Mouse (Mus musculus) skeletal muscle tissue, adult 2 months (tissue): ENCODE results near the gene Gss.
A peak's percentile ranks its signal among the peaks of the same experiment; 100 is the strongest.
"Not testable (repeated sequence)": the region's sequence is repeated elsewhere in the genome, so short reads cannot be mapped to it uniquely, and the experiment has no call there.

Experiments used
- DNase-seq: peaks from one replicate; pipeline ENCODE4 v3.0.0-alpha.2; 2012; ENCODE audit warnings: low read depth, low spot score

Gene Gss

DNA sequence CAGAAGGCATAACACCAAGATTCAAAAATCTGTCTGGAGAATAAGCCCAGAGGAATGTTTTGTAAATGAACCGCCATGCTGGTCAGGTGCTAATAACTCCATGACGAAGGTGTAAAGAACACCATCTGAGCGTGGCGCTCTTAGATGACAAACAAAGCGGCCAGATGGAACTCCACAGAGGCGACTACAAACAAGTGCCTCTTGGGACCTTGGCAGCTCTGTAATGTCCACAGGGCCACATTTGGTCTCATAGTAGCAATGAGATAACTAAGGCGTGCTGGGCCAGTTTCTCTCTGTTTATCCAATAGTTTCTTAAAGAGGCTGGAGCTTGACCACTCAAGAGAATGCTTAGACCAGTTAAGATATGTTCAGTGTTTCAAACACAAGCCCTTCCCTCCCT lies 18.6 kb downstream of the Gss start:
- no peak for DNase-seq

DNA sequence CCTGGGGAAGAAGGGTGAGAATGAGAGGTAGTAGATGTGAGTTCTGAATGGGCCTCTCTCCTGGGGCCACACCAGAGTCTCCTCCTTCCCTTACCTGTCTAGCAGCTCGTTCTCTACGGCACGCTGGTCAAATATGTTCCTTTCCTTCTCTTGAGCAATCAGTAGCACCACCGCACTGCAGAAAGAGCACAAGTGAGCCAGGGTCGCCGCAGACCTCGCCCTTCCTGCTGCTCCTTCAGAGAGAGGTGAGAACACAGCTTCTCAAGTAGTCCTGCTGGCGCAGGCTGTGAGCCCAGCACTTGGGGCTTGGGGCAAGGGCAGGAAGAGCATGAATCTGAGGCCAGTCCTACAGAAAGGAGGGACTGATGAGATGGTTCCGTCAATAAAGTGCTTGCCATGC lies 19.6 kb downstream of the Gss start:
- DNase-seq: no peak

DNA sequence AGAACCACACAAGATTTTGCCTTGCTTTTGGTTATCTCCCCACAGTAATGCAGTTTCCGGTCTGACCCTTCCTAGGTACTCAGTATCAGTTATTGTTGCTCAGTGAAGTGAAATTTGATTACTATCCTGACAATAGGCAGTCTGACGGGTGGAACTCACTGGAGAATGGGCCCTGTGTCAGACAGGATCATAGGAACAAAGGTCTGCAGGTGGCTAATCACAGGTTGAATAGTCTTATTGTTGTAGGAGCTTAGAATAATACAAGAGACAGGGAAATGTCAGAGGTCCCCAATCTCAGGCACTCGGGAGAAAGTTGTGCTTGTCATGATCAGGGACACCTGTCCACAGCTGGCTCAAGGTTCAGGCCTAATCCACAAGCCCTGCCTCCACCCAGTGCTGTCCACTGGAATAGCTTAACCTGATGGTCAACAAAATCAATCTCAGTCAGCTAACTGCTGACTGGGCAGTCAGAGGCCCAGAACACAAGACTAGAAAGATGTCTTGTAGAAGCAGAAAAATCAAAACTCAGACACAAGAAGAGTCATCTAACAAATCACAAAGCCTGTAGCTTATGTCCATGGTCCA lies 23.3 kb downstream of the Gss start:
- no peak for DNase-seq

DNA sequence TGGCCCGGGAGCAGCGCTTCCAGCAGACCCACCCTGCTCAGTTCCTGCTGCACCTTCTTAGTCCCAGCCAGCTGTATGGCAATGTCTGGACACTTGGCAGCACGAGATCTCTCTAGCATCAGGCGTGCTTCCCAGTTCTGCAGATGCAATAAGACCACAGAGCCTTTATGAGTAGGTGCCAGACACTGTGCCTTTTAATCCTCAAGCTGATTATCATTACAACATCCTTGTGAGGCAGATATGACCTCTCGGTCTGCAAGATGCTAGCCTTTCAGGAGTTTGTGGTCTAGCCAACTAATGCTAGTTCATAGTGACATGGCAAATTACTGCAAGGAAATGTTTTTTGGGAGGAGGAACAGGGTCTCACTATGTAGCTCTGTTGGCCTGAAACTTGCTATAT lies 24.9 kb downstream of the Gss start:
- DNase-seq: no peak

DNA sequence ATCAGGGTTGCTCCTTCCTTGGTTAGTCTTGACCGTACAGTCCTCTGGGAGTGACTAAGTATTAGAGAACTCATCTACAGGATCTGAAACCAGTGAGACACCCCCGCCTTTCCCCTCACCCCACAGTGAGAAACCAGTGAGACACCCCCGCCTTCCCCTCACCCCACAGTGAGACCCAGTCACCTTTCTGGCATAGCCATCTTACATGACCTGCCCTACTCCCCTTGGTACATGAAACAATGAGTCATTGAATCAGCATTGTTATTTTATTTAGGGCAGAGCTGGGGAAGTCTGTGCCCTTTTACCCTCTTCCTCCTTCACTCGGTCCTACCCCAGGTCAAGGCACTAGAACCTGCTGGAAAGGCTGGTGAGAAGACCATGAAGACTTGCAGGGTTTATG lies 29.7 kb downstream of the Gss start:
- DNase-seq: no peak

DNA sequence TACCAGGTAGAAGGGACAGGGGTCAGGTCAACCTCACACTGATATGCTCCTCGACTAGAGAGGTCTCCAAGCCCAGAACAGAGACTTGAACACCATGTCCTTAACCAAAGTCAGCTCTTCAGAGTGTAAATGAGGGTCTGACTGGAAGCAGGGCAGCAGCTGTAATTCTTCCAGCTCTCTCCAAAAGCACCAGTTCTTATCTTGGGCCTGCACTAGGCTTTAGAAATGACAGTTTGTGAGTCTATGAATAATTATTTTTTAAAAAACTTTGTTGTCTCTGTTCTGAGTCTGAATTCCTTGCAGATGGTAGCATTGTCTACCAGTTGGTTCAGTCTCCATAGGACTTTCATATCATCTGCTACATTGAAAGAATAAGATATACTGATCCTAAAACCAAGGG lies 30.4 kb downstream of the Gss start:
- no peak for DNase-seq

DNA sequence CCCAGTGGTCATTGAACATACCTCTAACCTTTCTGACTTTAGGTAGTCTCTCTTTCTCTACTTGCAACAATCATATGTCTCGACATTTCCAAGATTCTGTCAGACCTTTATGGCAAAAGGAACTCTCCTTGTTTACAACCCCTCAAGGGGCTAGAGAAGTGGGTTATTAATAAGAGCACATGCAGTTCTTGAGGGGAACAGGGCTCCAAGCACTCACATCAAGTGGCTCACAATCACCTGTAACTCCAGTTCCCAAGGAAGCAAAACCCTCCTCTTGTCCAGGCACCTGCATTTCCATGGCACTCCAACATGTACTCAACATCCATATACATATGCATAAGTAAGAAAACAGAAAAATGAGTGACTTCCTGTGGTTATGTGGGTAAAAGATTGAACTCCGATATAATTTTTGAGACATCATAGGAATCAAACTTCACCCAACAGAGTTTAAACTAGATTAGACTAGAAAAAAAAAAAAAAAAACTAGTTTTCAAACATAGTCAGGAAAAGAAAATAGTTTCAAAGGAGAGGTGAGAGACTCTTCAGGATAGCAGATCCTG lies 38.1 kb downstream of the Gss start:
- DNase-seq: no peak

DNA sequence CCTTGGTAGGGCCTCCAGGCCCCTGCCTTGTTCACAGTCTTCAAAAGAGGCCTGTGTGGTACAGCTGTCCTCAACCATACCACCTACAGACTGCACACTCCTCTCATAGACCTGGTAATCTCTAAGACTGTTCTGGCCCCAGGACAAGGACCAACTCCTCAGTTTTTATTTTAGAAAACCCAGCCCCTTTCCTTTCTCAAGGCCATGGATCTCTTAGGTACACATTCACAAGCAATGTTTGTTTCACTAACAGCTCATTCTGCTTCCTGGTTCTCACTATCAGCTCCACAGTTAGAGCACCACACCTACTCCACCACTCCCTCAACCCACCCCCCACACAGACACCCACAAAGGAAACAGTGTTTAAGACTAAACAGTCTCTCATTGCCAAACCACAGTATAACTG lies 39.7 kb downstream of the Gss start:
- no peak for DNase-seq

DNA sequence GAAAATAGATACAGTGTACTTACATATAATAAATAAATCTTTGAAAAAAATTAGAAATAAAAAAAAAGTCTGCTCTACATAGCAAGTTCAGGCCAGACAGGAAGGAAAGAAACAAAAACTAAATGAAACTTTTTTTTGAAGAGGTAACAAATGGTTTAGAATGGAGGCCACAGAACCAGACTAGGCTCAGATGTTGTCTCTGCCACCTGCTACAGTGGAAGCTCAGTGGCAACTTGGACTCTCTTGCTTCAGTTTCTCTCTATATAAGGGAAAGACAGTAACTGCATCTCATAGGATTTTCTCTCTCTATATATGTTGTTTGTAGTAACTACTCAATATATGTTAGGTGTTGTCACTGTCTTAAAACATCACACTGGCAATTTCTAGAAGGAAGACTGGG lies 40.3 kb downstream of the Gss start:
- no peak for DNase-seq

DNA sequence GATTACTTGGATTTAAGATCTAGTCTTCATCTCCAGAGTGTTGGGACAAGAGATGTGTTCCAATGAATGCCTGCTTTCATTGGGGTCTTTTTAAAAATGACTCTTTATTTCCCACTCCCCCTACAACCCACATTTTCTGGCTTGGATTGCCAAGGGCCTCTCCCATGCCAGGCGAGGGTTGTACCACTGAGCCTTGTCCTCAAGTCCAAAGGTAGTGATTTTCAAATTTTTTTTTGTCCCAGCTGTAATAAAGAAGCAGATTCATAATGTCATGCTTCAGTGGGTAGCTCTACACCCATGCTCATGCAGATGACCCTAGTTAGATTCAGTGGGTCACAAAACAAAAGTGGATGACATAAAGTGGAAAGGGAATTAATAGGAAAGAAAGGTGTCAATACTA lies 45.7 kb downstream of the Gss start:
- DNase-seq: no peak

DNA sequence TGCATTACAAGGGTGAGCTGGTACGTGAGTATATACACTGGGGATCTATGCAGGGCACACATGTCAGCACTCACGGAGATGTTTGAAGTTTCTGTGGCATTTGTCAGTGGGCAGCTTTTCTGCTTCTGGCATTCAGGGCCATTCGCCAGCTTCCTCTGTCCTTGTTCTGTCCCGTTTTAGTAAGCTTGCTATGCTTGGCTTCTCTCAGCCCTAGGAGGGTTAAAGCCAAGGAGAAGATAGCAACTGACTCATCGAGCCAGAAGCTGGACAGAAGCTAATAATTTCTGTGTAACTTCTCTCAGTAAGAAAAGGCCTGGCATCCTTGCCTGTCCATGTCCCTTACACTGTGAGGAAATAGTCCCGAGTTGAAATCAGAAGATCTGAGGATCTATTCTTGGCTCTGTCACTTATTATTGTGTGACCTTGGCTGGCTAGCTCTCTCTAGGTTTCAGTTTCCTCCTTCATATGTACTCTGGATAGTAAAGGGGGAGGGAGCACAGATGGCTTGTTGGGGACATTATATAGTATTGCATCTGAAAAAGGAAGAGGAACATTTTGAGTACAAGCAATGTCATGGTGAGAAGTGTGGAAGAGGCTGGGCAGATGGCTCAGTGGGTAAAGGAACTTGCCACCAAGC lies 51.7 kb downstream of the Gss start:
- peak; percentile 70 for DNase-seq

DNA sequence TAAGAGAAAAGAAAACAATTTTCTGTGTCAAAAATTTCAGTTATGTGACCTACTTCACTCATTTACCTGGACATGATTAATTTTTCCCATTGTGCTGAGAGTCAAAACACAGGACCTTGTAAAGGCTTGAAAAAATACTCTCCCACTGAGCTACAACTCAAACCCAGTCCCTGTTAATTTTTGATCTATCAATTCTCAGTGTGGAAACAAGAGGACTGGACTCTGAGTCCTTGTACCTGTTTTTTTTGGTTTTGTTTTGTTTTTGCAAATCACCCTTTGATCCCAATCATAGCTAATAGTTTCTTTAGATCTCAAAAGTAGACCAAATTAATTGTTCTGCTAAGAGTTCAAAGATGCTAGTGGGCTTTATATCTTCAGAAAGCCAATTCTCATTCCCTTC lies 52.9 kb downstream of the Gss start:
- no peak for DNase-seq

DNA sequence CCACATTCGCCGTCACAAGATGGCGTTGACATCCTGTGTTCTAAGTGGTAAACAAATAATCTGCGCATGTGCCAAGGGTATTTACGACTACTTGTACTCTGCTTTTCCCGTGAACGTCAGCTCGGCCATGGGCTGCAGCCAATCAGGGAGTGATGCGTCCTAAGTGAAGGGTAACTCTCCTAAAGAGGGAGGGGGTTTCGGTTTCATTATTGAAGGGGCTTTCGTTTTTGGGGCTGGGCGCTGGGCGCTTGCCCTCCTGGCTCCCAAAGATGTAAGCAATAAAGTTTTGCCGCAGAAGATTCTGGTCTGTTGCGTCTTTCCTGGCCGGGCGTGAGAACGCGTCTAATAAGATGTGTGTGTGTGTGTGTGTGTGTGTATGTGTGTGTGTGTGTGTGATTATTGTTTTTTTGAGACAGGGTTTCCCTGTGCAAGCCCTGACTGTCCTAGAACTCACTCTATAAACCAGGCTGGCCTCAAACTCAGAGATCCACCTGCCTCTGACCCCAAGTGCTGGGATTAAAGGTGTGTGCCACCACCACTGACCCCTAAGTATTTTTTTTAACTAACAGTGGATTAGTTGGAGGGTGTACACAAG lies 54.0 kb downstream of the Gss start:
- not testable (repeated sequence) for DNase-seq

DNA sequence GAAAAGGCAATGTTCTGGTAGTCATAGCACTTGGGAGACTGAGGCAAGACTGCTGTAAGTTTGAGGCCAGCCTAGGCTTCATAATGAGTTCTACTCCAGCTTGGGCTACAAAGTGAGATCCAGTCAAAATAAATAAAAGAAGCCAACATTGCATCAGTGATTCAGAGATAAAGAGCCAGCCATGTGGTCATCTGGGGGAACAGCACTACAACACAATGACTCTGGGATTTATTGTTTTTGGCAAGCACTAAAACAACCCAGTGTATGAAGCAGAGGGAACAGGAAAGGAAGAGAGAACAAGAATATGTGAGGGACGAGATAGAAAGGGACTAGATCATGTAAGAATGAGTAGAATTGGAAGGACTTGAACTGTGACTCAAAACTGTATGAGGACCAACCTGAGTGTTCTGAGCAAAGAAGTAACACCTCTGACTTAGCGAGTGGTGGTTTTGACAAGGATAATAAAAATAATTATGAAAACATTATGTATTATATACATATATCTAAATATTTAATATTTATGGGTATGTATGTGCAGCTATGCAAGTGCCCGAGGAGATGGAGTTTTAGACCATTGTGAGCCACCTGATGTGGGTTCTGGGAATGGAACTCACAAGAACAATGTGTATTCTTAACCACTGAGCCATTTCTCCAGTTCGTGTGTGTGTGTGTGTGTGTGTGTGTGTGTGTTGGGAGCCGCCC lies 54.7 kb downstream of the Gss start:
- DNase-seq: no peak

DNA sequence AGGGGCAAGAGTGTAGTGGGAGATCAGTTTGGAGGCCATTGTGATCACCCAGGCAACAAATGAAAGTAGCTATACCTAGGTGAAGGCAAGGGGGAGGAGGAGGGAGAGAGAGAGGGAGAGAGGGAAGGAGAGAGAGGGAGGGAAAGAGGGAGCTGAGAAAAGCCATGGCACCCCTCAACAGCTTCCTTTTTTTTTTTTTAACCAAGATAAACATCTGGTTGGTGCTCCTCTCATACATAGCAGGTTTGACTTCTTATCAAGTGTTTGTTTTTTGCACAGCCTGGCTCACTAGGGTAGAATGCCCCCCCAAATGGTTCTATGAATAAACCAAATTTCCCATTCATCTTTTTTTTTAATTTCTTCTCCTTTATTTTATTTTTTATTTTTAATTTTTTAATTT lies 56.3 kb downstream of the Gss start:
- no peak for DNase-seq

DNA sequence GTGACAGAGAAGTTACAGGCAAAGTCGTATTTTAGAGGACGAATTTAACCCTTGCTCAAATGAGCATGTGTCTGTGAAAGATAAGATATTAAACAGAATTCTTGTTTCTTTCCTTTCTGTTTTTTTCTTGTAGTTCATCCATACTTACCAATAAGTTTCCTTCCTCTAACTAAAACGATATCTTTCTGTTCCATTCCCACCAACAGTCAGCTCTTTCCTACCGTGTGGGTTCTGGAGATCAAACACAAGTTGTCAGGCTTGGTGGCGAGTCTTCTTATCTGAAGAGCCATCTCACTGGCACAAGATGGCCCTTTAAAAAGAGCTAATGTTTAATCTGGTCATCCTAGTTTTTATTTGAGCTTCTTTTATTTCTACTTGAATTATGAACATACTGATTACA lies 65.2 kb downstream of the Gss start:
- DNase-seq: no peak

DNA sequence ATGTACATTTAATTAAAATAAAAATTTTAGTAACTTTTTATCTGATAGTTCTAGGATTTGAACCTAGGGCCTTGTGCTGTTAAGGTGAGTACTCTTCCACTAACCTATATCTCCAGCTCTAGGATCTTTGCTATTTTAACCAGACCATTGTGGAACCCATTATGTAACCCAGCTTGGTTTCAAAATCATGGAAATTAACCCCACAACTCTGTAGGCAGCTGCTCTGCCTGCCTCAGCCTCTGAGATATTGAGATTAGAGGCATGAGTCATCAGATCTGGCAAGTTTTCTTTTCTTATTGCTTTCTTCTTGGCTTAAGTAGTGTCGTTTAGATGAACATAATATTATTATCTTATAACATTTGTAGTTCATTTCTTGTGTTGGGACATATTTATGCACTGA lies 68.2 kb downstream of the Gss start:
- no peak for DNase-seq

DNA sequence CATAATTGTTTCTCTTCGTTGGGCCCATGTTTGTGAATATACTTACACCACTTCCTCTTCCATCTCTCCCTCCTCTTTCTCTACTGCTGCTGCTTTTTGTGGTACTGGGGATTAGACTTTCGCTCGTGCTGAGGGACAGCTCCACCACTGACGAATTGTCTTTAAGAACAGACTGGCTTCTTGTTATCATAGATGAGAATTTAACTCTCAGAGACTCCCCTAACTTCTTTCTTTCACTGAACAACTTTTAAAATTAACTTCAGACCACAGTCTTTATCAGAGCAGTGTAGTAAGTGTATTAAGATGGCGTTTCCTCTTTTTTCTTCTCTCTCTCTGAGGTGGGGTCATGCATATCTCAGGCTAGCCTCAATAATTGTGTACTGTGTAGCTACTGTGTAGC lies 68.9 kb downstream of the Gss start:
- DNase-seq: no peak

DNA sequence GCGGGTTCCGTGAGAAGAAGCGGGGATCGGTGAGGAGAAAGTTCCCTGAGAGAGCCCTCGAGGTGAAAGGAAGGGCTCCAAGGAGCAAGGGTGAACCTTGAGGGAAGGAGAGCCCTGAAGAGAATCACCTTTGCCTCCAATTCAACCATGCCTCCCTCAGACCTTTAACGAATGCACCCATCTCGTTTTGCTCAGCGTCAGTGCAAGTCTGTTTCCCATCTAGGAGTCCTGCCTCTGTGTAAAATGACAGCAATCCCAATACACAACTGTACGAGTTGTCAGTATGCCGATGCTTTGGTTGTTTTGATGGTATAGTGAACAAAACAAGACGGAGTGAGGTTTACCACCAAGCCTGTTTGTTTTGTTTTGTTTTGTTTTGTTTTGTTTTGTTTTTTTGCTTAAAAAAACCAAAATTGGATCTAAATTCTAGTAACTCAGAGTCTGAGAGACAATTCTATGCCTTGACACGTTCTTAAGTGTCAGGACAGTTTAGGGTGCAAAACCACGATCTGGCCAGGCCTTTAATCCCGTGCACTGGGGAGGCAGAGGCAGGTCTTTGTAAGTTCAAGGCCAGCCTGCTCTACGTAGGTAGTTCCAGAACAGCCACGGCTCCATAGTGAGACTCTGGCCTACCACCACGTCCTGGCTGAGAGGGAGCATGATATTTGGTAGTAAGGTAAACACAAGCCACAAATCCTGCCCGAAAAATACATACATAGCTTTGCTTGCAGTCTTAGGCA lies 73.9 kb downstream of the Gss start:
- no peak for DNase-seq

DNA sequence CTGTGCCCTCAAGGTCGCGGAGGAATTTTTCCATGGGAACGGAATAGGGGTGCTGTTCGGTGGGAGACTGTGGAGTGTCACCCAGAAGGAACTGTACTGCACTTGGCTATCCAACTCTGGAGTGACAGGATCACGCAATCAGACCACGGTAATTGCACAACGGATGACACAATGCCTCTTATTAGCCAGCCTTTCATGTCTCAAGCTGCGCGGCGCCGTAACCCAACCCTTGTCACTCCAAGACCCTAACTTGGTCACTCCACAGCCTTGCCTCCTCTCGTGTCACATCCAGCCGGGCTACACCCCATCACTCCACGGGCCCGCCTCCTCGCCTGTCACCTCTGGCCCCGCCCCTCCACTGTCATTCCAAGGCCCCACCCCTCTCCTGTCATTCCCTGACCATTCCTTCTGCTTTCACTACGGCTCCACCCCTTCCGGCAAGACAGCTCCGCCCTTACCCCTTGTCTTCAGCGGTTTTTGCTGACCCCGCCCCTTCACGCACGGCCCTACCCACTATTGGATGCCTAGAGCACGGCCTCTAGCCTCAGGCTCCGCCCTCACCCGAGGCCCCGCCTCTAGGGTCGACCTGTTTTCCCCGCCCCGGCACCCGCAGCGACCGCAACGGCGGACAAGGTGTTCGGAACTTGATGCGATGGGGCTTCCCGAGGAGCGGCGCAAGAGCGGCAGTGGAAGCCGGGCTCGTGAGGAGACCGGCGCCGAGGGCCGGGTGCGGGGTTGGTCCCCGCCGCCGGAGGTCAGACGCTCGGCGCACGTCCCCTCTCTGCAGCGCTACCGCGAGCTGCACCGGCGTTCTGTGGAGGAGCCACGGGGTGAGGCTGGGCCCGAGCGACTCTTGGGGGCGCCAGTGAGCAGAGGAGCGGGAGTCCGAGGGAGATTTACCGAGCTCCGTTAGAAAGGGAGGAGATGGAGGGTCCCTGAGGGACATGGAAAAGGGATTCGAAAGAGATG lies 74.9 kb downstream of the Gss start, which contains the start of the genes Acss2 and Ggt7:
Gene Acss2 (plus strand): TSS at position 494 of the 969 bp plus-strand sequence.
Gene Ggt7 (minus strand): TSS at position 783 of the 969 bp plus-strand sequence.
- DNase-seq: peak; percentile 98

DNA sequence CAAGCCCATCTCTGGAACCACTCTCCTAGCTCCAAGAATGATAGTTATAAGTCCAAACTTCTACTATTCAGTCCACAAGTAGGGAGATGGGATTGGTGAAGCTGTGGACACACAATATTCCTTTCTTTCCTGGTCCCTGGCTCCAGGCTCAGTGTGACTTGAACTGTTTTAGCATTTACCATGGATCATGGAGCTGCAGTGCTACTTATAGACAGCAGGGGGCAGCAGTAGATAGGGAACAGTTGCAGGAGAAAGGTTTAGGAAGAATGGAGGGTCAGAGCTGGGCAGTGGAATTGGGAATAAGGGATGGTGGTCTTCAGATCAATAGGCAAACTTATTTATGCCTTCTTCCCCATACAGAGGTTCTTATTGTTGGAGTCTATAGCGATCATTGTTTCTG lies 76.7 kb downstream of the Gss start:
- peak; percentile 61 for DNase-seq
